Mouse (Mus musculus) brain, embryonic 14.5 days (tissue): Measurements from ENCODE around the gene Ackr1.

ENCODE experiments used
- CTCF ChIP-seq: fragments of 200-500 bp; IDR thresholded peaks from 2 replicates; pipeline ENCODE4 v1.5.1; 2012; ENCODE audit warnings: inconsistent platforms, mild to moderate bottlenecking, moderate library complexity, borderline replicate concordance; ENCODE audit not compliant: insufficient read depth, insufficient read length; ENCODE audit errors: extremely low read depth
- POLR2A ChIP-seq: fragments of 200-500 bp; IDR thresholded peaks from 2 replicates; pipeline ENCODE4 v1.6.1; 2012; ENCODE audit warnings: mild to moderate bottlenecking, inconsistent platforms, borderline replicate concordance; ENCODE audit not compliant: poor library complexity, insufficient read depth, insufficient read length, severe bottlenecking; ENCODE audit errors: extremely low read depth

DNA sequence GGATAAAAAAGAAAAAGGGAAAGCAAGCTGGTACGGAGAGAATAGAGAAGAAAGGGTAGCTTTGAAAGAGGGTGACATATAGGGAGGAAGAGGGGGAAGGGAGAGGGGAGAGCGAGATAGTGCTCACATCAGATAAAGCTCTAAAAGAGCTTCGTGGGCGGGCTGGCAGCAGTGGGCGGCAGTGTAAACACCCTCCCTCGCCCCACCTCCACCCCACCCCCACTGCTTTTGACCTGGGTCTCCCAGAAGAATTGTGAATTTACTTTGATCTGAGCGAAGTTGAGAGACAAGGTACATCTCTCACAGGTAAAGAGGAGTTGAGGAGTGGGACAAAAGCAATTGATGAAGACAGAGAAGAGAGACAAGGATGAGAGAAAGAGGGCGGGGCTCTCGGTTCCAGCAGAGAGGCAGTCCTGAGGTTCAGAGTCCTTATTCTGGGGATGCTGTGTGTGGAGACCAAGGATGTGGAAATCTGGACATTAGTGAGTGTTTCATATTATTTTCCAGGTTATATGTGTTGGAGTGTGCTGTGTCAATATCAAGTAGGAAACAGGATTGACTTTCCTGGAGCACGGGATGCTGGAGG, 16.9 kb upstream of the Ackr1 start, which contains the start of gene Aim2:
- TF ChIP-seq CTCF (no peak), POLR2A (no peak)
